Mouse (Mus musculus) C2C12 (cell line): ENCODE measurements around the gene Igsf3.

Source experiments
- CEBPB ChIP-seq: IDR thresholded peaks from one replicate; pipeline ENCODE4 v1.6.1; 2011; ENCODE audit warnings: low read depth, mild to moderate bottlenecking, control low read depth, moderate library complexity
- CTCF ChIP-seq: IDR thresholded peaks from one replicate; pipeline ENCODE4 v1.5.1; 2011; ENCODE audit not compliant: control insufficient read depth, insufficient read depth, insufficient read length
- MYOD1 ChIP-seq: IDR thresholded peaks from one replicate; pipeline ENCODE4 v1.6.1; 2011; ENCODE audit warnings: low read depth; ENCODE audit not compliant: control insufficient read depth, insufficient read length
- MYOG ChIP-seq: IDR thresholded peaks from one replicate; pipeline ENCODE4 v1.6.1; 2011; ENCODE audit not compliant: control insufficient read depth, insufficient read length; ENCODE audit errors: extremely low read depth
- USF1 ChIP-seq: IDR thresholded peaks from one replicate; pipeline ENCODE4 v1.6.1; 2011; ENCODE audit warnings: low read depth, mild to moderate bottlenecking, control low read depth, moderate library complexity

DNA sequence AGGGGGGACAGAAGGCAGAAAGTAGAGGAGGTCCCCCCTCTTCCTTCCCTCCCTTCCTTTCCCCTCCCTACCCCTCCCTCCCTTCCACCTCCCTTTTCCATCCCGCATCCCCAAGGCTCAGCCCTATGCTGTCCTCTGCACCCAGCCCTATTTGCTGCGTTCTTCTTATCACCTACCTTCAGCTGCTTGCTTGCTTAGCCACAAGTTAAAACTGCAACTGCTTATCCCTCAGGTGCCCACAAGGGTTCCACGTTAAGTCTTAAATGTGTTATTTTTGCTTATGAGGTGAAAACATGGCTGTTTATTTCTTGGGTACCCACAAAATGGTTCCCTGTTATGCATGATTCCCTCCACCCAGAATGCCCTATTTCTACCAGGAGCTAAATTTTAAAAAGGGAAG is 86.6 kb downstream of the Igsf3 start:
- TF ChIP-seq CTCF, result no peak
- no peak for TF ChIP-seq MYOD1
- no peak for TF ChIP-seq USF1
- TF ChIP-seq CEBPB, result no peak
- TF ChIP-seq MYOG, result no peak
